ENCODE assay signal across 29 mouse cellular contexts in genomic region chr7:47401125-47401524, GRCm38 (mm10). TPM values are rescaled to one million over a fixed set of nuclear protein-coding genes. Genes with fewer than 3 reads are reported as not detected.
DNase-seq lines count a peak whose midpoint lies in the region; ATAC-seq and TF ChIP-seq lines count a peak whose summit lies in the region.
"Had no signal": no experiment of that assay in that cellular context is flagged by ENCODE, and none has a peak within 500 bp of the region (broad histone marks: within the 10 kb centered on the region; RNA-seq: fewer than 3 reads in every experiment).

No protein-coding gene starts in this region.

- H3K9me3 ChIP-seq in MEL (replicated peaks; ENCODE audit: insufficient read depth, low read length): no peaks in the 10 kb centered on the region
- H3K9me3 ChIP-seq: G1E had no signal

- H3K9ac ChIP-seq in MEL (ENCODE audit: control insufficient read depth, low read depth, low read length, poor library complexity, severe bottlenecking): no peak overlapping the region
- H3K9ac ChIP-seq: embryonic facial prominence, embryonic 13.5 days; embryonic facial prominence, embryonic 15.5 days; forebrain, embryonic 12.5 days had no signal

- no peaks in the 10 kb centered on the region for H3K79me2 ChIP-seq in MEL (ENCODE audit: control insufficient read depth, insufficient read depth, low read length, poor library complexity)

- H3K4me1 ChIP-seq in MEL (ENCODE audit: control insufficient read depth in 1 of 2, insufficient read depth in 2 of 2, low read length in 2 of 2): no peaks in the 10 kb centered on the region
- no peaks in the 10 kb centered on the region for H3K4me1 ChIP-seq in kidney, adult 2 months (ENCODE audit: control insufficient read depth, insufficient read depth, low read length)
- H3K4me1 ChIP-seq: embryonic facial prominence, embryonic 13.5 days; embryonic facial prominence, embryonic 15.5 days; forebrain, embryonic 10.5 days; forebrain, embryonic 12.5 days had no signal

- no peaks in the 10 kb centered on the region for H3K27me3 ChIP-seq in MEL (ENCODE audit: control insufficient read depth in 1 of 2, insufficient read depth in 2 of 2, low read length in 2 of 2)
- no peaks in the 10 kb centered on the region for H3K27me3 ChIP-seq in kidney, adult 2 months (replicated peaks; ENCODE audit: control insufficient read depth, insufficient read depth, low read length)
- H3K27me3 ChIP-seq: embryonic facial prominence, embryonic 13.5 days; embryonic facial prominence, embryonic 15.5 days; forebrain, embryonic 12.5 days had no signal

- no peaks in the 10 kb centered on the region for H3K36me3 ChIP-seq in MEL (ENCODE audit: control insufficient read depth in 1 of 2, insufficient read depth in 2 of 2, low read length in 2 of 2)
- no peaks in the 10 kb centered on the region for H3K36me3 ChIP-seq in kidney, adult 2 months (ENCODE audit: control insufficient read depth, insufficient read depth, low read length)
- H3K36me3 ChIP-seq: embryonic facial prominence, embryonic 13.5 days; embryonic facial prominence, embryonic 15.5 days; forebrain, embryonic 10.5 days; forebrain, embryonic 12.5 days; G1E had no signal

- peak; percentile 46; the same call in 1 of the 2 replicates for ATAC-seq in granulocyte monocyte progenitor cell, adult 5-6 weeks (replicated peaks; ENCODE audit: poor library complexity, severe bottlenecking)
- ATAC-seq: CD4-positive, CD25-positive, alpha-beta regulatory T cell, adult 4 months; forebrain, embryonic 14.5 days; forebrain, embryonic 16.5 days had no signal

- no peak overlapping the region for H3K4me3 ChIP-seq in MEL (ENCODE audit: control insufficient read depth in 1 of 2, insufficient read depth in 1 of 2, low read depth in 2 of 2, low read length in 2 of 2)
- no peak overlapping the region for H3K4me3 ChIP-seq in kidney, adult 2 months (ENCODE audit: insufficient read depth, low read depth, low read length)
- H3K4me3 ChIP-seq: embryonic facial prominence, embryonic 13.5 days; embryonic facial prominence, embryonic 15.5 days; erythroblast, embryonic 14.5 days; forebrain, embryonic 10.5 days; forebrain, embryonic 12.5 days had no signal

- DNase-seq in 416B (ENCODE audit: low read depth) (peak; percentile 56), MEL (ENCODE audit: low read depth, low spot score) (peak; percentile 24)
- DNase-seq in spleen, postnatal 4 days (ENCODE audit: low spot score in 2 of 2): no peak
- no peak for DNase-seq in kidney, adult 2 months
- no peak for DNase-seq in cerebellum, postnatal 25 days
- DNase-seq: adrenal gland, adult 2 months; adrenal gland, postnatal 10 days; adrenal gland, postnatal 25 days; B cell, adult 2 months; cerebellum, adult 11 months; cerebellum, adult 18-20 months; cerebellum, adult 8-10 months; cerebellum, adult 9-11 months; cerebellum, postnatal 14 days; embryo, embryonic 11 days had no signal

- H3K27ac ChIP-seq in MEL (ENCODE audit: control insufficient read depth, low read depth, low read length): no peak overlapping the region
- no peak overlapping the region for H3K27ac ChIP-seq in kidney, adult 2 months (ENCODE audit: insufficient read depth, low read depth, low read length)
- H3K27ac ChIP-seq: embryonic facial prominence, embryonic 13.5 days; embryonic facial prominence, embryonic 15.5 days; forebrain, embryonic 10.5 days; forebrain, embryonic 12.5 days had no signal

- no peak for TF ChIP-seq RAD21 in MEL (IDR thresholded peaks at IDR 0.05; ENCODE audit: low read depth, low read length)

- no peak for TF ChIP-seq POLR2A in MEL (IDR thresholded peaks at IDR 0.05; ENCODE audit: control insufficient read depth in 1 of 2, insufficient read depth in 1 of 2, low read depth in 1 of 2, low read length in 2 of 2, poor library complexity in 1 of 2)
- TF ChIP-seq POLR2A in kidney, adult 2 months (IDR thresholded peaks at IDR 0.05; ENCODE audit: low read depth, low read length): no peak

- no peak; a peak in 1 of 4 replicates for TF ChIP-seq EP300 in MEL (IDR thresholded peaks at IDR 0.05; ENCODE audit: low read depth in 1 of 2, low read length in 2 of 2)

- no peak for TF ChIP-seq CTCF in MEL (IDR thresholded peaks at IDR 0.05 in 2 of 3, conservative IDR thresholded peaks at IDR 0.05 in 1 of 3; ENCODE audit: control insufficient read depth in 1 of 3, insufficient read depth in 1 of 3, low read depth in 2 of 3, low read length in 3 of 3, poor library complexity in 1 of 3, severe bottlenecking in 1 of 3)
- TF ChIP-seq CTCF in kidney, adult 2 months (conservative IDR thresholded peaks at IDR 0.05; ENCODE audit: insufficient read depth, insufficient read length, low read depth, low read length): no peak

TF ChIP-seq in MEL, 35 proteins besides CTCF, POLR2A, EP300 and RAD21:
- TF ChIP-seq POLR2AphosphoS5 (IDR thresholded peaks at IDR 0.05; ENCODE audit: borderline replicate concordance, low read depth, low read length) (no peak), GATA1 (IDR thresholded peaks at IDR 0.05; ENCODE audit: low read depth, low read length) (no peak), TAL1 (IDR thresholded peaks at IDR 0.05; ENCODE audit: low read length) (no peak), RCOR1 (IDR thresholded peaks at IDR 0.05; ENCODE audit: low read depth, low read length) (no peak), ZNF384 (IDR thresholded peaks at IDR 0.05; ENCODE audit: low read depth, low read length) (no peak)

RNA-seq across cellular contexts. Expression of gene Mrgpra1, which starts 47.1 kb away (rescaled TPM):
- not detected in 2 replicates for total RNA-seq in MEL (2012; rRNA removed)
- not detected for polyA plus RNA-seq in MEL (2012; ENCODE audit: insufficient read depth in 1 of 2, insufficient read length in 2 of 2, low read depth in 1 of 2, low replicate concordance in 2 of 2, missing spikeins in 1 of 2)
- total RNA-seq in granulocyte monocyte progenitor cell, adult 5-6 weeks (2014; fragmentation: Nextera tagmentation): not detected in 2 replicates
- total RNA-seq in granulocyte monocyte progenitor cell, adult 5-6 weeks (2017): not detected in 2 replicates
- polyA plus RNA-seq in kidney, adult 2 months (2012; rRNA removed): not detected in 2 replicates
- total RNA-seq: adrenal gland, adult 2 months; adrenal gland, postnatal 10 days; adrenal gland, postnatal 25 days; adrenal gland, postnatal 4 days; CH12.LX had no signal
- polyA plus RNA-seq: adrenal gland, adult 2 months; brain, embryonic 14.5 days; CD4-positive, CD25-positive, alpha-beta regulatory T cell, adult 4 months; embryonic facial prominence, embryonic 11.5 days; embryonic facial prominence, embryonic 13.5 days; embryonic facial prominence, embryonic 15.5 days; erythroblast, embryonic 14.5 days; forebrain, embryonic 10.5 days; forebrain, embryonic 12.5 days; forebrain, embryonic 14.5 days; forebrain, embryonic 16.5 days; G1E had no signal

RNA-seq across cellular contexts. Expression of gene Mrgpra2a, which starts 50.8 kb away (rescaled TPM):
- not detected in 2 replicates for total RNA-seq in MEL (2012; rRNA removed)
- polyA plus RNA-seq in MEL (2012; ENCODE audit: insufficient read depth in 1 of 2, insufficient read length in 2 of 2, low read depth in 1 of 2, low replicate concordance in 2 of 2, missing spikeins in 1 of 2): not detected
- 3.9 and 18.8 TPM in 2 replicates for total RNA-seq in granulocyte monocyte progenitor cell, adult 5-6 weeks (2014; fragmentation: Nextera tagmentation)
- total RNA-seq in granulocyte monocyte progenitor cell, adult 5-6 weeks (2017): 1.5 and 4.7 TPM in 2 replicates
- polyA plus RNA-seq in kidney, adult 2 months (2012; rRNA removed): 0.07 TPM in 1 of 2 replicates, not detected in the other
- total RNA-seq: adrenal gland, adult 2 months; adrenal gland, postnatal 10 days; adrenal gland, postnatal 25 days; CH12.LX; G1E had no signal
- polyA plus RNA-seq: adrenal gland, adult 2 months; brain, embryonic 14.5 days; embryonic facial prominence, embryonic 11.5 days; embryonic facial prominence, embryonic 13.5 days; embryonic facial prominence, embryonic 15.5 days; erythroblast, embryonic 14.5 days; forebrain, embryonic 10.5 days; forebrain, embryonic 12.5 days; forebrain, embryonic 14.5 days; forebrain, embryonic 16.5 days; G1E had no signal

Comparison
In these comparisons a context has a peak if more than half of its experiments do, and no peak if none do; other contexts are left out.
1. DNase-seq: peak in 416B (single experiment) and MEL (single experiment); none in spleen, postnatal 4 days (0 of 2), kidney, adult 2 months (single experiment) and cerebellum, postnatal 25 days (0 of 2).